Mouse (Mus musculus) CH12.LX (cell line): ENCODE results near the gene Cdk17.

Experiments used
- CHD1 ChIP-seq: IDR thresholded peaks from 2 replicates; pipeline ENCODE4 v1.6.1; 2012; ENCODE audit warnings: low read depth, low read length, improper control_type of control experiment, inconsistent platforms
- CTCF ChIP-seq, 2 experiments: IDR thresholded peaks in 1 of 2; conservative IDR thresholded peaks in 1 of 2; 2 replicates each; pipeline ENCODE4 v1.5.1; 2011 to 2012; ENCODE audit warnings: low read depth in 2 of 2, low read length in 2 of 2, improper control_type of control experiment in 1 of 2, inconsistent platforms in 1 of 2, mild to moderate bottlenecking in 1 of 2, moderate library complexity in 1 of 2
- ELF1 ChIP-seq: IDR thresholded peaks from 2 replicates; pipeline ENCODE4 v1.6.1; 2014; ENCODE audit warnings: low read depth, mild to moderate bottlenecking, inconsistent platforms, low read length, improper control_type of control experiment
- EP300 ChIP-seq: IDR thresholded peaks from 2 replicates; pipeline ENCODE4 v1.6.1; 2011; ENCODE audit warnings: low read length, improper control_type of control experiment
- ETS1 ChIP-seq: conservative IDR thresholded peaks from 2 replicates; pipeline ENCODE4 v1.6.1; 2012; ENCODE audit warnings: low read depth, mild to moderate bottlenecking, inconsistent platforms, low read length, improper control_type of control experiment, moderate library complexity
- JUND ChIP-seq: conservative IDR thresholded peaks from 2 replicates; pipeline ENCODE4 v1.6.1; 2011; ENCODE audit warnings: low read depth, low read length, improper control_type of control experiment
- KAT2A ChIP-seq: IDR thresholded peaks from 2 replicates; pipeline ENCODE4 v1.6.1; 2012; ENCODE audit warnings: low read length, improper control_type of control experiment, inconsistent platforms; ENCODE audit not compliant: insufficient replicate concordance
- POLR2A ChIP-seq: IDR thresholded peaks from 2 replicates; pipeline ENCODE4 v1.6.1; 2011; ENCODE audit warnings: low read depth, mild to moderate bottlenecking, improper control_type of control experiment, low read length
- POLR2AphosphoS2 ChIP-seq: IDR thresholded peaks from 2 replicates; pipeline ENCODE4 v1.6.1; 2011; ENCODE audit warnings: low read depth, low read length, improper control_type of control experiment
- UBTF ChIP-seq: IDR thresholded peaks from 2 replicates; pipeline ENCODE4 v1.6.1; 2012; ENCODE audit warnings: low read depth, mild to moderate bottlenecking, inconsistent platforms, low read length, improper control_type of control experiment, moderate library complexity
- USF2 ChIP-seq: conservative IDR thresholded peaks from 2 replicates; pipeline ENCODE4 v1.6.1; 2011; ENCODE audit warnings: low read depth, low read length, improper control_type of control experiment
- ZC3H11A ChIP-seq: IDR thresholded peaks from 2 replicates; pipeline ENCODE4 v1.6.1; 2012; ENCODE audit warnings: low read depth, mild to moderate bottlenecking, inconsistent platforms, low read length, improper control_type of control experiment

DNA sequence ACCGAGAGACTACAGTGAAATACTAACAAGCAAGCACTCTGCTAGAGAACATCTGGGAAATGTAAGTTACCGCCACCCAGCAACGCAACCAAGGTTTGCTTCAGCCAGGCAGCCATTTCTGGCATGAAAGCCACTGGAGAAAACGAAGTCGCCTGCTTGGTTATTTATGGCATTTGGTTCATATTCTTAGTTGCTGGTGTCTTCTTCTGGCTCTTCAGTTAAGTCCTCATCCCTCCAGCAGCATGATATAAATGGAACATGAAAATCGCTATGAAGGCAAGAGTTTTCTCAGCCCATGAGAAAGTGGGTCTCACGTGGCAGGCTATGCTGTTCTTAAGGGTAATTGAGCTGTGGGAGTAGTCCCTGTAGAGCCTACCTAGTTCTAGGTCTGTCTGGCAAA, 105.8 kb downstream of the Cdk17 start:
- no peak for TF ChIP-seq UBTF
- no peak for TF ChIP-seq JUND
- no peak for TF ChIP-seq CHD1
- no peak for TF ChIP-seq ELF1
- TF ChIP-seq EP300 = no peak
- no peak for TF ChIP-seq POLR2AphosphoS2
- no peak for TF ChIP-seq KAT2A
- no peak for TF ChIP-seq POLR2A
- no peak for TF ChIP-seq ZC3H11A
- TF ChIP-seq CTCF (conservative IDR thresholded peaks at IDR 0.05 in 1 of 2, IDR thresholded peaks at IDR 0.05 in 1 of 2; ENCODE audit: low read depth in 2 of 2, low read length in 2 of 2) = no peak
- TF ChIP-seq ETS1 = no peak
- no peak for TF ChIP-seq USF2
